ENCODE assay signal across 10 mouse cellular contexts in genomic region chr4:120129233-120129885, GRCm38 (mm10). TPM values are rescaled to one million over a fixed set of nuclear protein-coding genes. Genes with fewer than 3 reads are reported as not detected.
DNase-seq lines count a peak whose midpoint lies in the region; ATAC-seq lines count a peak whose summit lies in the region.
"Had no signal": no experiment of that assay in that cellular context is flagged by ENCODE, and none has a peak within 500 bp of the region (broad histone marks: within the 10 kb centered on the region; RNA-seq: fewer than 3 reads in every experiment).

No protein-coding gene starts in this region.

- H3K27me3 ChIP-seq in forebrain, embryonic 14.5 days (replicated peaks; ENCODE audit: control insufficient read depth, insufficient read depth, low read length): no peaks in the 10 kb centered on the region
- no peaks in the 10 kb centered on the region for H3K27me3 ChIP-seq in neural tube, embryonic 14.5 days (ENCODE audit: control insufficient read depth, insufficient read depth, low read length)

- whole genome bisulfite sequencing in forebrain, embryonic 14.5 days: 47% methylated on average over 4 of the region's 4 CpGs
- WGBS in neural tube, embryonic 14.5 days: 46% methylated on average over 4 of the region's 4 CpGs

- no peaks in the 10 kb centered on the region for H3K9me3 ChIP-seq in forebrain, embryonic 14.5 days (replicated peaks; ENCODE audit: control insufficient read depth, low read length)
- no peaks in the 10 kb centered on the region for H3K9me3 ChIP-seq in neural tube, embryonic 14.5 days (ENCODE audit: control insufficient read depth, low read length)
- H3K9me3 ChIP-seq: megakaryocyte, embryonic 14.5 days had no signal

- no peak overlapping the region for H3K9ac ChIP-seq in forebrain, embryonic 14.5 days (ENCODE audit: low read length)
- H3K9ac ChIP-seq in neural tube, embryonic 14.5 days (replicated peaks; ENCODE audit: low read depth, low read length): no peak overlapping the region

- H3K4me1 ChIP-seq in forebrain, embryonic 14.5 days (ENCODE audit: control insufficient read depth, insufficient read depth, low read length): peaks cover 3% of the 10 kb centered on the region; the same call in 1 of the 2 replicates
- H3K4me1 ChIP-seq in neural tube, embryonic 14.5 days (ENCODE audit: control insufficient read depth, insufficient read depth, low read length): no peaks in the 10 kb centered on the region
- H3K4me1 ChIP-seq: megakaryocyte, embryonic 14.5 days had no signal

- H3K4me3 ChIP-seq in forebrain, embryonic 14.5 days (ENCODE audit: low read depth, low read length): no peak overlapping the region
- H3K4me3 ChIP-seq in neural tube, embryonic 14.5 days (ENCODE audit: low read depth, low read length): no peak overlapping the region
- H3K4me3 ChIP-seq: erythroblast, embryonic 14.5 days; megakaryocyte, embryonic 14.5 days had no signal

- H3K27ac ChIP-seq in forebrain, embryonic 14.5 days (ENCODE audit: low read depth, low read length): no peak overlapping the region
- no peak overlapping the region for H3K27ac ChIP-seq in neural tube, embryonic 14.5 days (ENCODE audit: low read depth, low read length)

- H3K36me3 ChIP-seq in forebrain, embryonic 14.5 days (ENCODE audit: control insufficient read depth, insufficient read depth, low read length): 0 out of 2 replicates have a peak, but pooled peaks cover 11% of the 10 kb centered on the region
- H3K36me3 ChIP-seq in neural tube, embryonic 14.5 days (ENCODE audit: control insufficient read depth, insufficient read depth, low read length): no peaks in the 10 kb centered on the region

- peak; percentile 18 to 30 for DNase-seq in spleen, postnatal 36 days (ENCODE audit: low spot score in 2 of 2)
- DNase-seq in spleen, postnatal 4 days (ENCODE audit: low spot score in 2 of 2): no peak
- DNase-seq in forebrain, embryonic 14.5 days (ENCODE audit: low spot score): peak; percentile 86
- peak; percentile 45 for DNase-seq in kidney, adult 18-20 months
- peak; percentile 42 to 47 for DNase-seq in lung, adult 18-20 months
- DNase-seq in thymus, postnatal 4 days: peak; percentile 75

- H3K4me2 ChIP-seq in forebrain, embryonic 14.5 days (ENCODE audit: low read length): no peak overlapping the region
- no peak overlapping the region for H3K4me2 ChIP-seq in neural tube, embryonic 14.5 days (ENCODE audit: low read depth, low read length)

- ATAC-seq in cerebellum, adult (ENCODE audit: insufficient number of reproducible peaks, low FRiP score, low TSS enrichment): peak; percentile 46
- peak; percentile 79 for ATAC-seq in forebrain, embryonic 14.5 days
- peak; percentile 85 for ATAC-seq in neural tube, embryonic 14.5 days (ENCODE audit: low read depth)

RNA-seq across cellular contexts. Expression of gene Edn2, which starts 31.6 kb away (rescaled TPM):
- 0.20 and 0.30 TPM in 2 replicates for polyA plus RNA-seq in forebrain, embryonic 14.5 days (2014; fragmentation: Nextera tagmentation; extraction: Ambion mirVana)
- 0.32 TPM in 1 of 2 replicates, not detected in the other for polyA plus RNA-seq in neural tube, embryonic 14.5 days (2014; fragmentation: Nextera tagmentation; extraction: Ambion mirVana)
- polyA plus RNA-seq: erythroblast, embryonic 14.5 days had no signal

Comparison
In these comparisons a context has a peak if more than half of its experiments do, and no peak if none do; other contexts are left out.
1. DNase-seq: peak in spleen, postnatal 36 days (2 of 2), forebrain, embryonic 14.5 days (single experiment), kidney, adult 18-20 months (single experiment), lung, adult 18-20 months (2 of 2) and thymus, postnatal 4 days (single experiment); none in spleen, postnatal 4 days (0 of 2).
2. Peak in every context shown above with its lines, with median percentiles within 50 percentile points of each other: ATAC-seq.